Mouse (Mus musculus): Measurements from ENCODE around the gene Syngr3.

The Syngr3 gene

DNA sequence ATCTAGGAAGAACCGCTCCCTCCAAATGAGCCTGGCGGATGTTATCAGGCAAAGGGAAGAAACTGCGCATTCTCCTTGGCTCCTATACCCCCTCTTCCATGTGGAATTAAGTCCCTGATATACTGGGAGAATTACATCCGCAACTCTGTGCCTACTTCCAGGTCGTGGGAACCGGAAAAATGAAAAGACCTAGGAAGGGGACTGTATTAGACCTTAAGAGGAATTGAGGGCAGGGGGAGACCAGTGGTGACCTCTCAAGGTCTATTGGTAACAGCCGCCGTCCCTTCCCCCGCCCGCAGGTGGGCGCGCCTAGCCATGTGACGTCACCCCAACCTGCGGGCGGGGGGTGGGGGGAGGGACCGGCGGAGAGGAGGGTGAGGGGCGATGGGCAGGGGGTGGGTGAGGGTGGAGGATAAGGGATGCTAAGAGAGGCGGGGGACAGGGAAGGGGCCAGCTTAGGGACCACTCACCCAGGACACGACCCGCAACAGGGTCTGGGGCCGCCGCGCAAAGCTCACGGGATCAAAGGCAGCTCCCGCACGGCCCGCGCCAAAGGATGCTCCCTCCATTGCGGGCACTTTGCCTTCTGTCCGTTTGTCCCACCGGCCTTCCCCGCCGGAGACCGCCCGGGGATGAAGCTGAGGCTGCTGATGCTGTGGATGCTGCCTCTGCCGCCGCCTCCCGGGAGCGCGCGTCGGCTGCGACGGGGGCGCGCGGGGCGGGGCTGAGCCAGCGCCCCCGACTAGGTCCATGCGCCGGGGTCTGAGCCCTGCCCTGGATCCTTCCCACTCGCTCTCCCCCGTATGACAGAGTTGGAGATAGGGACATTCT, at the start of gene Syngr3:
Gene Syngr3, minus strand, starts transcription at position 705 of the 831 bp plus-strand sequence.
- in situ Hi-C loops (cut with MboI; ENCODE audit: low pct_unique_long_range_greater_than_20kb in 1 of 2, low sequenced_read_pairs in 2 of 2, unreplicated experiment in 1 of 2) = no loop called here

DNA sequence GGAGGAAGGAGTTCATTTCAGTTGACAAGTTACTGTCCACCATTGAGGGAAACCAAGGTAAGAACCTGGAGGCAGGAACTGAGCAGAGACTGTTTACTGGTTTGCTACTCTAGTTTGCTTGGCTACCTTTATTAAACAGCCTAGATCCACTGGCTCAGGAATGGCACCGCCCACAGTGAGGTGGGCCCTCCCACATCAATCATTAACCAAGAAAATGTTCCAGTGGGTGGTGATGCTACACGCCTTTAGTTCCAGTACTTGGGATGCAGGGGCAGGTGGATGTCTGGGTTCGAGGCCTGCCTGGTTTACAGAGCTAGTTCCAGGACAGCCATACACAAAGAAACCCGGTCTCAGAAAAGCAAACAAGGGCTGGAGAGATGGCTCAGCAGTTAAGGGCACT, 48.5 kb upstream of the Syngr3 start:
- in situ Hi-C loops (cut with MboI; ENCODE audit: low pct_unique_long_range_greater_than_20kb in 1 of 2, low sequenced_read_pairs in 2 of 2, unreplicated experiment in 1 of 2) = no loop called here

DNA sequence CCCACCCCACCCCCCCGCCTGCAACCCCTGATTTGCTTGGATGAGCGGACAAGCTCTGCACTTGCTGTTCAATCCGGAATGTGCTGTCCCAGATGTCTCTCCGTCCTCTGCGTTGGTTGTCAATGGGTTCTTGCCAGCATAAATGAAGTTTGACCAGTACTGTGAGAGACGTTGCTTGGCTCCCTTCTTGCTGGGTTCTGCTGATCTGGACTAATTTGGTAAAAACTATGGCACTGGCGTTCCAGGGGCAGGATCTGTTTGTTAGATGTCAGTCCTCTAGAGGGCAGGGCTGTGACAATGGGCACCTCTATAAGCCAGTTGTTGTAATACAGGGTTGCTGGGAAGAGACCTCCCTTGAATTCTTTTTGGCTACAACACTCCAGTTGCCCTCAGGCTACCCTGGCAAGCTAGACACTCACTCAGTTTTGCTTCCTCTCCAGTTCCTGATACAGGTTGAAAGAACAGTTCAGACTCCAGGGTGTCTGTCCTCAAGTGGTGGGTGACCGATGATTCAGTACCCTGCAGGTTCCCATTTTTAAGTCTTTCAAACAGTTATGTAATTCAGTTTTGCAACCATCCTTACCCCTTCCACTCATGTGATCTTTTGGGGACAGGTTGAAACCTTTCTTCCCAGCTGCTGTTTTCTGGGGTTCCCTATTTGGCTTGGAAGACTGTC, 47.5 kb upstream of the Syngr3 start:
- in situ Hi-C loops (cut with MboI; ENCODE audit: low pct_unique_long_range_greater_than_20kb in 1 of 2, low sequenced_read_pairs in 2 of 2, unreplicated experiment in 1 of 2) = no loop called here

- in situ Hi-C loops (cut with MboI; ENCODE audit: low pct_unique_long_range_greater_than_20kb in 1 of 2, low sequenced_read_pairs in 2 of 2, unreplicated experiment in 1 of 2) = no loop called here
Observed at GRCm38 (mm10) chr17:24736330-24737051, 46.7 kb upstream of the Syngr3 start, which contains the start of gene Msrb1. Gene Msrb1 (plus strand): TSS chr17:24736642.

DNA sequence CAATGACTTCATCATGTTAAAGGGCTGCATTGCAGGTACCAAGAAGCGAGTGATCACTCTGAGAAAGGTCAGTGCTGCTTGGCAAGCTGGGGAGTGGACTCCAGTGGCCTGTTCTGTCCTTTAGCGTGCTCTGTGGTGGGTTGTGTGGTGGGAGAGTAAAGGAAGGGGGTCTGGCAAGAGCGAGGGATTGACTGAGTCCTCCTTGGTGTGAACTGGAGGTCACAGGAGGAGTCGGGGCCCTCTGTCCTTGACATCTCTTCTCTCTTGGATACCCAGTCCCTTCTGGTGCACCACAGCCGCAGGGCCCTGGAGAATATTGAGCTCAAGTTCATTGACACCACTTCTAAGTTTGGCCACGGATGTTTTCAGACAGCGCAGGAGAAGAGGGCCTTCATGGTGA, 45.7 kb upstream of the Syngr3 start:
- in situ Hi-C loops (cut with MboI; ENCODE audit: low pct_unique_long_range_greater_than_20kb in 1 of 2, low sequenced_read_pairs in 2 of 2, unreplicated experiment in 1 of 2) = no loop called here

GRCm38 (mm10) chr17:24734513-24734912, 44.8 kb upstream of the Syngr3 start:
- in situ Hi-C loops (cut with MboI; ENCODE audit: low pct_unique_long_range_greater_than_20kb in 1 of 2, low sequenced_read_pairs in 2 of 2, unreplicated experiment in 1 of 2) = no loop called here

GRCm38 (mm10) chr17:24733434-24734050, 43.8 kb upstream of the Syngr3 start:
- in situ Hi-C loops (cut with MboI; ENCODE audit: low pct_unique_long_range_greater_than_20kb in 1 of 2, low sequenced_read_pairs in 2 of 2, unreplicated experiment in 1 of 2) = no loop called here

DNA sequence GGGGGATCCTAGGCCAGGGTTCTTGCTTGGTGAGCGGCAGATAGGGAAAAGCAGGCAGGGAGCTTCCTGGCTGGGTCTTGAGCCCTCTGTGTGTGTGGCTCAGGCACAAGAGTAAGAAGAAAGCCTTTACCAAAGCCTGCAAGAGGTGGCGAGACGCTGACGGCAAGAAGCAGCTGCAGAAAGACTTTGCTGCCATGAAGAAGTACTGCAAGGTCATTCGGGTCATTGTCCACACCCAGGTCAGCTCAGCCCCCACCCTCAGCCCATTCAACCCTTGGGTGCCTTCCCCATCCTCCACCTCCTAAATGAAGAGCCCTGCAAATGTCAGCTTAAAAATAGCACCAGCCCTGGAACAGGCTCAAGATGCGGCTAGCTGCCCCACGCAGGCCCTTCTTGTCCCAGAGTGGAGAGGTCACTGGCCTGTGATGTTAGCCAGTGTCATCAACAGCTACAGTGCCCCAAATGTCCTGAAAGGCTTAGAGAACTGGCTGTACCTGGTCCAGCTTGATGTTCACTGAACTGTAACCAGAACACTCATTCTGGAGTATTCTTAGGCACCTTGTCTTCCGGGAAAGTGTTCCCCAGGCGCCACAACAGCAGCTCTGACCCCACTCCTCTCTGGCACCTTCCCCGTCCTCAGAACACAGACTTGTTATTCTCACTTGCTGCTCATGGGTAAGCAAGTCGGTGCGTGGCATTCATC, 42.6 kb upstream of the Syngr3 start:
- in situ Hi-C loops (cut with MboI; ENCODE audit: low pct_unique_long_range_greater_than_20kb in 1 of 2, low sequenced_read_pairs in 2 of 2, unreplicated experiment in 1 of 2) = no loop called here

DNA sequence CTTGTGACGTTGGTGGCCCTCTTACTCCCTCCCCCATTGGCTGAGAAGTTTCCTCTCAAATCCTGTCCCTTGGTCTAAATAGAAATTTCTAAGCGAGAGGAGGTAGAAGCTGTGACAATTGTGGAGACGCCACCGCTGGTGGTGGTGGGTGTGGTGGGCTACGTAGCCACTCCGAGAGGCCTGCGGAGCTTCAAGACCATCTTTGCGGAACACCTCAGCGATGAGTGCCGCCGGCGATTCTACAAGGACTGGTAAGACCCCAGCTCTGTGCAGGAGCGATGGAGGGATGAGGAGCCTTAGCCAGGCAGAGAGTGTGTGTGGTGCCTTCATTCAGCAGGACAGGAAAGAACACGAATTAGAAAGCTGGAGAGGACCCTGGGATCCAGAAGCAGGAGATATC, 41.0 kb upstream of the Syngr3 start:
- in situ Hi-C loops (cut with MboI; ENCODE audit: low pct_unique_long_range_greater_than_20kb in 1 of 2, low sequenced_read_pairs in 2 of 2, unreplicated experiment in 1 of 2) = no loop called here

DNA sequence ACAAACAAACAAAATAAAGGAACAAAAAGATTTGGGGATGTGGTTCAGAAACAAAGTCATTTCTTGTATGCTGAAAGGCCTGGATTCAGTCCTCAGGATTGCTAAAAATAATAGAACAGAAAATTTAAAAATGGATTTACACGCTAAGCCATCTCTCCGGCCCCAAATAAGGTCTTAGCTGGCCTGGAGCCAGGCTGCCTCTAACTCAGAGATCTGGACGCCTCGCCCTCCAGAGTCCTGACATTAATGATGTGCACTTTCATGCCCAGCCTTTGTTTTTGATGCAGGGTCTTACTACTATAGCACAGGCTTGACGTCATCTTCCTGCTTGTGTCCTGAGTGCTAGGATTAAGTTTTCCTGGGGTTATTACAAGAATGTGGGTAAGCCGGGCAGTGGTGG, 39.3 kb upstream of the Syngr3 start:
- in situ Hi-C loops (cut with MboI; ENCODE audit: low pct_unique_long_range_greater_than_20kb in 1 of 2, low sequenced_read_pairs in 2 of 2, unreplicated experiment in 1 of 2) = no loop called here

DNA sequence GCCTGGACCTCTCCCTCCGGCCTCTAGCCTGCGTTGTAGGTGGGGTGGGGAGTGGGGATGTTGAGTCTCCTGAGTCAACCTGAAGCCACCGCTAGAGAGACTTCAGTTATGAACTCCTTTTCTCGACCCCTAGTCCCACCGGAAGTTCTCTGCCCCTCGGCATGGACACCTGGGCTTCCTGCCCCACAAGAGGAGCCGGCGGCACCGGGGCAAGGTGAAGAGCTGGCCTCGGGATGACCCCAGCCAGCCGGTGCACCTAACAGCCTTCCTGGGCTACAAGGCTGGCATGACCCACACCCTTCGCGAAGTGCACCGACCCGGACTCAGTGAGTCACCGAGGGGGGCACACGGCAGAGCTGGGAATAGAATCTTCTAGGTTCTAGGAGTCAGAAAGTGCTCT, 38.4 kb upstream of the Syngr3 start:
- in situ Hi-C loops (cut with MboI; ENCODE audit: low pct_unique_long_range_greater_than_20kb in 1 of 2, low sequenced_read_pairs in 2 of 2, unreplicated experiment in 1 of 2) = no loop called here

DNA sequence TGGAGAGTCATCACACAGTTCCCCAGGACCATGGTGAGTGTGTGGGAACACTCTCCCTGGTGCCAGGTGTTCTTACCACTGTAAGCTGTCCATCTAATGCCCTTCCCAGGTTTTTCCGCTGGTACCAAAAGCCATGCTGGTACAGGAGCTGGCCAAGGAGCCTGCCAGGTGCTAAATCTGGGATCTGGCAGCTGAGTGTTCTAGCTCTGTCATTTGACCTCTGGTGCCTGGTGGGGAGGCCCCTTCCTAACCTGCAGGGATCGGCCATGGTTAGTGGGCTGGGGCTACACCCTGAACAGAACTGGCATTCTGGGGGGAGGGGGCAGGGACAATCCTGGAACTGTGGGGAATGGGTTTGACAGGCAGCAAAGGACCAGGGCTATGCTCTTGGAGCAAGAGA, 37.9 kb upstream of the Syngr3 start, which contains the start of gene Rpl3l:
Gene Rpl3l, plus strand, starts transcription at position 203 of the 400 bp plus-strand sequence.
- in situ Hi-C loops (cut with MboI; ENCODE audit: low pct_unique_long_range_greater_than_20kb in 1 of 2, low sequenced_read_pairs in 2 of 2, unreplicated experiment in 1 of 2) = no loop called here

DNA sequence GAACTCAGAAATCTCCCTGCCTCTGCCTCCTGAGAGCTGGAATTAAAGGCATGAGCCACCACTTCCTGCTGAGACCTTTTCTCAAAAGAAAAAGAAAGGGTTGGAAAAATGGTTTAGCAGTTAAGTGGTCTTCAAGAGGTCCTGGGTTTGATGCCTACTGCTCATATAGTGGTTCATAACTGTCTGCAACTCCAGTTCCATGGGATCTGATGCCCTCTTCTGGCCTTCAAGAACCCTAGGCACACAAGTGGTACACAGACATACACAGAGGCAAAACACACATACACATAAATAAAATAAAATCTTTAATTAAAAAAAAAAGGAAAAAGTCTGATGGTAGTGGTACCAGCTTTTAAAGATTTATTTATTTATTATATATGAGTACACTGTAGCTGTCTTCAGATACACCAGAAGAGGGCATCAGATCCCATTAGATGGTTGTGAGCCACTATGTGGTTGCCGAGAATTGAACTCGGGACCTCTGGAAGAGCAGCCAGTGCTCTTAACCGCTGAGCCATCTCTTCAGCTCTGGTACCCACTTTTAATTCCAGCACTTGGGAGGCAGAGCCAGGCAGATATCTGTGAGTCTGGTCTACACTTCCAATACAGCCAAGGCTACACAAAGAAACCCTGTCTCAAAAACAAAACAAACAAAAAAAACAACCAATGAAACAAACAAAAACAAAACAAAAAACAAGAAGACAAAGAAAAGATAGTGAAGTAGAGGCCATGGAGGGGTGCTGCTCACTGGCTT, 36.1 kb upstream of the Syngr3 start:
- in situ Hi-C loops (cut with MboI; ENCODE audit: low pct_unique_long_range_greater_than_20kb in 1 of 2, low sequenced_read_pairs in 2 of 2, unreplicated experiment in 1 of 2) = no loop called here

GRCm38 (mm10) chr17:24724184-24724583, 34.4 kb upstream of the Syngr3 start, which contains the start of gene Ndufb10:
Gene Ndufb10 (minus strand): TSS chr17:24724478.
- in situ Hi-C loops (cut with MboI; ENCODE audit: low pct_unique_long_range_greater_than_20kb in 1 of 2, low sequenced_read_pairs in 2 of 2, unreplicated experiment in 1 of 2) = no loop called here

GRCm38 (mm10) chr17:24723881-24724180, 34.1 kb upstream of the Syngr3 start:
- in situ Hi-C loops (cut with MboI; ENCODE audit: low pct_unique_long_range_greater_than_20kb in 1 of 2, low sequenced_read_pairs in 2 of 2, unreplicated experiment in 1 of 2) = no loop called here

GRCm38 (mm10) chr17:24723122-24723880, 33.5 kb upstream of the Syngr3 start:
- in situ Hi-C loops (cut with MboI; ENCODE audit: low pct_unique_long_range_greater_than_20kb in 1 of 2, low sequenced_read_pairs in 2 of 2, unreplicated experiment in 1 of 2) = no loop called here

Measured in mouse embryonic stem cell (cell line).